Mouse (Mus musculus): ENCODE measurements around the gene Snx29. TPM values are rescaled to one million over a fixed set of nuclear protein-coding genes. Genes with fewer than 3 reads are reported as not detected.

The Snx29 gene
- polyA plus RNA-seq, 1 experiment from 2014 or later: 4.0 TPM

DNA sequence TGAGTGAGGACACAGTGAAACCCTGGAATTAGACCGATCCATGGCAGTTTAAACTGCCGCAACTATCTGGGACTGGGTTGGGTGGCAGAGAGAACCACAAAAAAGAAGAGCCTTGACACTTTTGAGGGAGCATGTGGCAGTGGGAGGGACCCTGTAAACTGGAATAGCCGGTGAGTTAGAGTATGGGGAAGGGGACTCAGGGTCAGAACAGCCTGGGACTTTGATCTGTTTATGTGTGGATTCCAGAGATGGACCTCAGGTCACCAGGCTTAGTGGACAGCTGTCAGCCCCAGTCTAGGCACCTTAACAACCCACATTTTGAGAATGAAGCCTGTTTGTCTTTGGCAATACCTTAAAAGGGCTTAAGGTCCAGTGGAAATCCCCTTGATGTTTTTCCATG, 215.5 kb downstream of the Snx29 start:
- Histone ChIP-seq H3K4me2 (no peak overlapping the region), H3K27ac (replicated peaks) (no peak overlapping the region), H3K4me1 (replicated peaks) (no peaks in the 10 kb centered on the region), H3K36me3 (replicated peaks) (no peaks in the 10 kb centered on the region), H3K4me3 (replicated peaks) (no peak overlapping the region), H3K9me3 (replicated peaks) (no peaks in the 10 kb centered on the region), H3K9ac (no peak overlapping the region), H3K27me3 (no peaks in the 10 kb centered on the region)
- 73% methylated on average over 3 of the region's 3 CpGs for WGBS (ENCODE audit: insufficient replicate concordance)
- ATAC-seq (ENCODE audit: insufficient read depth): no peak

DNA sequence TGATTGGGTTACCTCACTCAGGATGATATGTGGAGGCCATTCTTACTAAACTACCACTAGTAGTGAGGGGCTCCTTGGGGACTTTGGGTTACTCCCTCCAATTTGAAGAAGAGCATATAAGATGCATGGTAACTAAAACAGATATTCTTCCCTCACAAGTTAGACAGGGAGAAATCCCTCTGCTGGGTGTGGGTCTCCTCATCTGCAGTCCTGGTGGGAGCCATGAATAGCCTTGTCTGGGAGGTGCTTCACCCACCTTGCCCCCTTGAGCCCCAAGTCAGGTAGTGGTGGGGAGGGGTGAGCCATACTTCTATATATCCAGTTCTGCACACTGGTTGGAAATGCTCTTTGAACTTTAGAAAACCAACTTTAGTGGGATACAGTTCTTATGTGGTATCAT, 218.3 kb downstream of the Snx29 start:
- Histone ChIP-seq H3K36me3 (replicated peaks) (no peaks in the 10 kb centered on the region), H3K4me3 (replicated peaks) (no peak overlapping the region), H3K27me3 (no peaks in the 10 kb centered on the region), H3K9ac (no peak overlapping the region), H3K4me2 (no peak overlapping the region), H3K4me1 (replicated peaks) (no peaks in the 10 kb centered on the region), H3K9me3 (replicated peaks) (no peaks in the 10 kb centered on the region), H3K27ac (replicated peaks) (no peak overlapping the region)
- ATAC-seq (ENCODE audit: insufficient read depth): no peak

- H3K4me3 ChIP-seq (replicated peaks): no peak overlapping the region
- no peak overlapping the region for H3K4me2 ChIP-seq
- 79% methylated on average over 7 of the region's 7 CpGs for WGBS (ENCODE audit: insufficient replicate concordance)
- H3K36me3 ChIP-seq (replicated peaks): no peaks in the 10 kb centered on the region
- no peaks in the 10 kb centered on the region for H3K4me1 ChIP-seq (replicated peaks)
- no peak for ATAC-seq (ENCODE audit: insufficient read depth)
- no peaks in the 10 kb centered on the region for H3K27me3 ChIP-seq
- no peaks in the 10 kb centered on the region for H3K9me3 ChIP-seq (replicated peaks)
- no peak overlapping the region for H3K9ac ChIP-seq
- no peak overlapping the region for H3K27ac ChIP-seq (replicated peaks)
These were observed 219.1 kb downstream of the Snx29 start for GRCm38 (mm10) chr16:11541769-11542168.

GRCm38 (mm10) chr16:11550043-11550725, 227.5 kb downstream of the Snx29 start:
- no peaks in the 10 kb centered on the region for H3K27me3 ChIP-seq
- no peak overlapping the region for H3K4me3 ChIP-seq (replicated peaks)
- no peaks in the 10 kb centered on the region for H3K4me1 ChIP-seq (replicated peaks)
- no peak for ATAC-seq (ENCODE audit: insufficient read depth)
- H3K9me3 ChIP-seq (replicated peaks): no peaks in the 10 kb centered on the region
- H3K4me2 ChIP-seq: no peak overlapping the region
- no peak overlapping the region for H3K27ac ChIP-seq (replicated peaks)
- 68% methylated on average over 8 of the region's 8 CpGs for WGBS (ENCODE audit: insufficient replicate concordance)
- H3K36me3 ChIP-seq (replicated peaks): no peaks in the 10 kb centered on the region
- H3K9ac ChIP-seq: no peak overlapping the region

DNA sequence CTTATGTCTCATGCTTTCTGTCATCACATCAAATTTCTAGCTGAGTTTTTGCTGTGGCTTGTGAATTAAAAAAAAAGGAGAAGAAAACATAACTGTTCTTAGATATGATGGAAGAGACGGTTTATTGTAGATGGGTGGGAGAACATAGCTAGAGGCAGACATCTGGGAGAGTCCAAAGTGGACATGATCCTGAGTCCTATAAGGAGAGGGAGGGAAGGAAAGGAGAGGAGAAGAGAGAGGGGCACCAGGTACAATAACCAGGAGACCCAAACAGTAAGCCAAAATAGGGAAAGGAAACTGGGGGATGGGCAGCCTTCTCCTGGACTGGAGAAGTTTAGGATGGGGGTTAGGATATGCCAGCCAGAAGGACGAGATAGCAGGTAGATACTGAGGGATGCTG, 239.0 kb downstream of the Snx29 start:
- Histone ChIP-seq H3K9ac (no peak overlapping the region), H3K4me1 (replicated peaks) (no peaks in the 10 kb centered on the region), H3K27ac (replicated peaks) (no peak overlapping the region), H3K9me3 (replicated peaks) (no peaks in the 10 kb centered on the region), H3K36me3 (replicated peaks) (no peaks in the 10 kb centered on the region), H3K4me2 (no peak overlapping the region), H3K27me3 (no peaks in the 10 kb centered on the region), H3K4me3 (replicated peaks) (no peak overlapping the region)
- no peak for ATAC-seq (ENCODE audit: insufficient read depth)
- WGBS (ENCODE audit: insufficient replicate concordance): 53% methylated on average over 2 of the region's 2 CpGs

- Histone ChIP-seq H3K9me3 (replicated peaks) (no peaks in the 10 kb centered on the region), H3K36me3 (replicated peaks) (no peaks in the 10 kb centered on the region), H3K27me3 (no peaks in the 10 kb centered on the region), H3K9ac (no peak overlapping the region), H3K4me1 (replicated peaks) (no peaks in the 10 kb centered on the region), H3K27ac (replicated peaks) (no peak overlapping the region), H3K4me3 (replicated peaks) (no peak overlapping the region), H3K4me2 (no peak overlapping the region)
- WGBS (ENCODE audit: insufficient replicate concordance): 55% methylated on average over 4 of the region's 4 CpGs
- no peak for ATAC-seq (ENCODE audit: insufficient read depth)
These were observed 241.1 kb downstream of the Snx29 start for GRCm38 (mm10) chr16:11563846-11564245.

DNA sequence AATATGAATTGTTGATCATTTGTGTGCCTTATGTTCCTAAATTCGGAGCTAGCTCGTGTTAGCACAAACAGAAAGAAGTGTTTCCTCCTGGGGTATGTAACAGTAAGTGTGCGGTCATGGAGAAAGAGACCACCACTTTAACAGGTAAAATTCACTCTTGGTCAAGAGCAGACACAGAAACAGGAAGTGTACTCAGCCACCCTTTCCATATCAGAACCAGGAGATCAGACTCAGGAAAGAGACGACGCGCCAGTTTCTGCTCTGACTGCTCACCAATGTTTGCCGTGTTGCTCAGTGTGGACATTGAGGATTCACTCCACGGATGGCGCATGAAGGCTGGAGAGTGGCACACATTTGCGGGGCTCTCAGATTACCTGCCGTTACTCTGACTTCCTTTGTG, 242.4 kb downstream of the Snx29 start:
- Histone ChIP-seq H3K4me2 (no peak overlapping the region; the same call in 1 of the 2 replicates), H3K36me3 (replicated peaks) (no peaks in the 10 kb centered on the region), H3K9ac (no peak overlapping the region), H3K9me3 (replicated peaks) (no peaks in the 10 kb centered on the region), H3K4me3 (replicated peaks) (no peak overlapping the region), H3K27me3 (no peaks in the 10 kb centered on the region), H3K4me1 (replicated peaks) (no peaks in the 10 kb centered on the region), H3K27ac (replicated peaks) (no peak overlapping the region)
- no peak for ATAC-seq (ENCODE audit: insufficient read depth)
- 26% methylated on average over 11 of the region's 11 CpGs for WGBS (ENCODE audit: insufficient replicate concordance)

DNA sequence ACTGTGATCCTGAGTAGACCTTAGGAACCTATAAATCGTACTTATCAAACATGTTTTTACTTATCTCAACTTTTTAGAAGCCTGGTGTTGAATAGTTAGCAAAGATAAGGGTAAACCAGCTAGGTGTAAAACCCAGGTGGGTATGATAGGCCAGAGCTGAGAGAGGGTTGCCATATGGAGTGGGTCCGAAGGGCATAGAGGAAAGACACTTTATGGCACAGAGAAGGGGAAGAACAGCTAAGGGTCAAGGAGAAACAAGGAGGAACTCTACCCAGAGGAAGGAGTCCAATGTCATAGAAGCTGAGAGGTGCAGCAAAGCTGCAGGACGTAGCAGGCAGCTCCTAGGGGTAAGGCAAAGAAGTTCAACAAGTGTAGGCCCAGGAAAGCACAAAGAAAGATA, 244.9 kb downstream of the Snx29 start:
- no peak overlapping the region for H3K4me3 ChIP-seq (replicated peaks)
- no peak overlapping the region for H3K27ac ChIP-seq (replicated peaks)
- no peak overlapping the region for H3K4me2 ChIP-seq
- WGBS (ENCODE audit: insufficient replicate concordance): 32% methylated on average over 3 of the region's 3 CpGs
- H3K27me3 ChIP-seq: no peaks in the 10 kb centered on the region
- H3K4me1 ChIP-seq (replicated peaks): no peaks in the 10 kb centered on the region
- H3K9ac ChIP-seq: no peak overlapping the region
- no peaks in the 10 kb centered on the region for H3K36me3 ChIP-seq (replicated peaks)
- no peak for ATAC-seq (ENCODE audit: insufficient read depth)
- no peaks in the 10 kb centered on the region for H3K9me3 ChIP-seq (replicated peaks)

GRCm38 (mm10) chr16:11568095-11568494, 245.4 kb downstream of the Snx29 start:
- 60% methylated on average over 4 of the region's 4 CpGs for WGBS (ENCODE audit: insufficient replicate concordance)
- H3K27ac ChIP-seq (replicated peaks): no peak overlapping the region
- H3K4me2 ChIP-seq: no peak overlapping the region

GRCm38 (mm10) chr16:11568601-11569000, 245.9 kb downstream of the Snx29 start:
- no peaks in the 10 kb centered on the region for H3K27me3 ChIP-seq
- H3K4me2 ChIP-seq: no peak overlapping the region
- H3K27ac ChIP-seq (replicated peaks): no peak overlapping the region
- H3K9ac ChIP-seq: no peak overlapping the region
- no peak for ATAC-seq (ENCODE audit: insufficient read depth)
- H3K36me3 ChIP-seq (replicated peaks): no peaks in the 10 kb centered on the region
- H3K4me1 ChIP-seq (replicated peaks): no peaks in the 10 kb centered on the region
- no peaks in the 10 kb centered on the region for H3K9me3 ChIP-seq (replicated peaks)
- no peak overlapping the region for H3K4me3 ChIP-seq (replicated peaks)

More at GRCm38 (mm10) chr16:11568095-11568494, 245.4 kb downstream of the Snx29 start:
- H3K4me1 ChIP-seq (replicated peaks): no peaks in the 10 kb centered on the region
- no peaks in the 10 kb centered on the region for H3K36me3 ChIP-seq (replicated peaks)
- no peak for ATAC-seq (ENCODE audit: insufficient read depth)
- no peaks in the 10 kb centered on the region for H3K9me3 ChIP-seq (replicated peaks)
- H3K27me3 ChIP-seq: no peaks in the 10 kb centered on the region
- H3K9ac ChIP-seq: no peak overlapping the region
- no peak overlapping the region for H3K4me3 ChIP-seq (replicated peaks)

DNA sequence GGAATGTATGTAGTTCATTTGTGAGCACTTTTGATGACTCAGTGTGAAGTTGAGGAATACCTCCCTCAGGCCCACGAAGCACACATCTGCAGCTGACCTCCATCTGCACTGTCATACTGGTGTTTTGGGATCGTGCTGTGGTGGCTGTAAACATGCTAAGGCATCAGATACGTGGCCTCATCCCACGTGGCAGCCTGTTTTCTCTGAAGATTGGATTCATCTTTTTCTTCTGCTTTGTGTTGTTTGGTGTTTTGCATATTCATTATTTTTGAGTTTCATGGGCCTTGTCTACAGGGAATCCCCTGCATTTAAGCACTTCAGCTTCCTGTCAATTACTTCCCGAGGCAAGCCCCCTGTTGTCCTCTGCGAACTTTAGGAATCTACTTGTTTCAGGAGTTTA, 246.4 kb downstream of the Snx29 start:
- peaks cover 3% of the 10 kb centered on the region; the same call in 1 of the 2 replicates for H3K4me1 ChIP-seq (replicated peaks)
- H3K27ac ChIP-seq (replicated peaks): no peak overlapping the region
- no peaks in the 10 kb centered on the region for H3K36me3 ChIP-seq (replicated peaks)
- no peak overlapping the region for H3K9ac ChIP-seq
- no peaks in the 10 kb centered on the region for H3K9me3 ChIP-seq (replicated peaks)
- no peak for ATAC-seq (ENCODE audit: insufficient read depth)
- H3K4me3 ChIP-seq (replicated peaks): no peak overlapping the region
- no peak overlapping the region for H3K4me2 ChIP-seq
- no peaks in the 10 kb centered on the region for H3K27me3 ChIP-seq
- WGBS (ENCODE audit: insufficient replicate concordance): 68% methylated on average over 6 of the region's 6 CpGs

DNA sequence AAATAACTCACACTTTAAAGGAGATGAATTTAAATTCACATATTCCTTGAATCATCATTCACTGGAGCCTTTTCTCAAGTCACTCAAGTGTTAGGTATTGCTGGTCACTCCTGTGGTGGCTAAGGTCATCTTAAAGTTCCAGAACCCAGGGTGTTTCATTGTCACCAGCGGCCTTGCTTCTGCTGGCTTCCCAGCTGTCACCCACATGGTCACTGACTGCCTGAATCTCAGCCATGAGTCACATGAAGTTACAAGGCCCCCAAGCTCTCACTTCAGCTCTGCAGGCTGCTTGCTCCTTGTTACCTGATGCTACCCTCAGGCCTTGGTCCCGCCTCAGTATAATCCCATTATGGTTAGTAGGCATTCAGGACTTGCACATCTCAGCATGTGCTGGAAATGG, 247.4 kb downstream of the Snx29 start:
- no peak overlapping the region for H3K4me3 ChIP-seq (replicated peaks)
- no peaks in the 10 kb centered on the region for H3K36me3 ChIP-seq (replicated peaks)
- H3K4me2 ChIP-seq: no peak overlapping the region
- H3K9ac ChIP-seq: no peak overlapping the region
- H3K27ac ChIP-seq (replicated peaks): no peak overlapping the region
- H3K4me1 ChIP-seq (replicated peaks): peaks cover 7% of the 10 kb centered on the region
- no peaks in the 10 kb centered on the region for H3K27me3 ChIP-seq
- ATAC-seq (ENCODE audit: insufficient read depth): no peak
- WGBS (ENCODE audit: insufficient replicate concordance): 64% methylated on average over 2 of the region's 2 CpGs
- no peaks in the 10 kb centered on the region for H3K9me3 ChIP-seq (replicated peaks)

Data from liver, embryonic 15.5 days (tissue).